Mouse (Mus musculus) embryonic facial prominence, embryonic 11.5 days (tissue): ENCODE measurements around the gene Celf2. TPM values are rescaled to one million over a fixed set of nuclear protein-coding genes. Genes with fewer than 3 reads are reported as not detected.
A peak's percentile ranks its signal among the peaks of the same experiment; 100 is the strongest.

ENCODE experiments used
- ATAC-seq: fragments of 200-750 bp; cut with Nextera tagmentation; replicated peaks from 2 replicates; pipeline ENCODE4 v1.8.0; 2017; ENCODE audit warnings: low read depth; ENCODE audit not compliant: insufficient number of reproducible peaks, low FRiP score, low TSS enrichment
- DNase-seq: peaks from one replicate; pipeline ENCODE4 v3.0.0-alpha.2; 2015; ENCODE audit warnings: low spot score
- H3K27ac ChIP-seq: fragments of 300-500 bp; sonication (generic); replicated peaks from 2 replicates; pipeline ENCODE4 v1.5.1; 2014; ENCODE audit warnings: mild to moderate bottlenecking, low read depth, low read length, control low read depth
- H3K27me3 ChIP-seq: fragments of 300-500 bp; sonication (generic); 2 replicates; pipeline ENCODE4 v1.6.1; 2014; ENCODE audit warnings: mild to moderate bottlenecking, low read length, moderate library complexity, mixed read lengths; ENCODE audit not compliant: control insufficient read depth, insufficient read depth
- H3K36me3 ChIP-seq: fragments of 300-500 bp; sonication (generic); replicated peaks from 2 replicates; pipeline ENCODE4 v1.6.1; 2014; ENCODE audit warnings: low read depth, mild to moderate bottlenecking, low read length, moderate library complexity, mixed read lengths; ENCODE audit not compliant: control insufficient read depth, insufficient read depth
- H3K4me1 ChIP-seq: fragments of 300-500 bp; sonication (generic); 2 replicates; pipeline ENCODE4 v1.6.1; 2014; ENCODE audit warnings: low read length, mixed read lengths; ENCODE audit not compliant: control insufficient read depth, insufficient read depth
- H3K4me2 ChIP-seq: fragments of 300-500 bp; sonication (generic); 2 replicates; pipeline ENCODE4 v1.6.1; 2014; ENCODE audit warnings: low read depth, mild to moderate bottlenecking, control low read depth, low read length, moderate library complexity
- H3K4me3 ChIP-seq: fragments of 300-500 bp; sonication (generic); 2 replicates; pipeline ENCODE4 v1.5.1; 2014; ENCODE audit warnings: low read depth, low read length, control low read depth
- H3K9ac ChIP-seq: fragments of 300-500 bp; sonication (generic); replicated peaks from 2 replicates; pipeline ENCODE4 v1.6.1; 2014; ENCODE audit warnings: mild to moderate bottlenecking, control low read depth, low read length
- H3K9me3 ChIP-seq: fragments of 300-500 bp; sonication (generic); replicated peaks from 2 replicates; pipeline ENCODE4 v1.6.1; 2016; ENCODE audit warnings: mild to moderate bottlenecking, low read length, inconsistent platforms, mixed read lengths; ENCODE audit not compliant: control insufficient read depth
- WGBS: fragments of 180-500 bp; shearing (Covaris S2); extraction: QIAGEN DNeasy Blood & Tissue Kit; methylation state at CpG from one replicate; pipeline ENCODE4 v1.1.7; 2014; 5-methylcytosine and 5-hydroxymethylcytosine counted together
- polyA plus RNA-seq: library from polyadenylated mRNA; unstranded; fragments of >200 nt; fragmentation: Nextera tagmentation; extraction: Ambion mirVana; gene quantifications from 2 replicates; pipeline ENCODE4 v1.2.1, GENCODE M21; 2014

Celf2 gene
- polyA plus RNA-seq, 1 experiment from 2014 or later = 43.2 TPM

GRCm38 (mm10) chr2:6523261-6523923 is 986.0 kb downstream of the Celf2 start:
- no peak for ATAC-seq
- Histone ChIP-seq H3K4me1 (no peaks in the 10 kb centered on the region), H3K27ac (no peak overlapping the region), H3K9ac (no peak overlapping the region), H3K4me2 (no peak overlapping the region), H3K27me3 (no peaks in the 10 kb centered on the region), H3K4me3 (no peak overlapping the region), H3K36me3 (no peaks in the 10 kb centered on the region), H3K9me3 (no peaks in the 10 kb centered on the region)
- WGBS = 76% methylated on average over 16 of the region's 16 CpGs
- DNase-seq = no peak

- 84% methylated on average over 4 of the region's 4 CpGs for WGBS
- Histone ChIP-seq H3K36me3 (no peaks in the 10 kb centered on the region), H3K4me1 (no peaks in the 10 kb centered on the region), H3K4me3 (no peak overlapping the region), H3K9ac (no peak overlapping the region), H3K27ac (no peak overlapping the region), H3K4me2 (no peak overlapping the region), H3K9me3 (no peaks in the 10 kb centered on the region), H3K27me3 (no peaks in the 10 kb centered on the region)
- ATAC-seq = no peak
- DNase-seq = no peak
Measured at GRCm38 (mm10) chr2:6522411-6522810, 987.0 kb downstream of the Celf2 start.

DNA sequence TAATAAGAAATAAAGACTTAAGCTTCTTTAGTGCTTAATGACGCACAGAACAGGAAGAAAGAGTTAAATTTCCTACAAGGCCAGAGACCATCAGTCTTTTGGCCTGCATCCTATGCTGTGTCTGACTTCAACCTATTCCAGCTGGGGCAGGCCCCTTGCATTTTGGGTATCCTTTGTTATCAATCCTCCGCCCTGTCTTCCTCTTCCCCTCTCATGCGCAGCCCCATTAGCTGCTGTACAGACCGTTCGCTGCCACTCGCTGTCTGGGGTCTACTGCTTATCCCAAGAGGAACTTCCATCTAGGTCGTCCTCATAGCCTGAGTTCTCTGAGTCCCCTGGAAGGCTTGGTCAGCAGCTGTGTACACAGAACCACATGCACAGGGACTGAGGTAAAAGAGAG is 996.2 kb downstream of the Celf2 start:
- no peak overlapping the region for H3K27ac ChIP-seq
- ATAC-seq (no peak), DNase-seq (no peak)
- H3K4me1 ChIP-seq = no peaks in the 10 kb centered on the region
- H3K9ac ChIP-seq = no peak overlapping the region
- H3K27me3 ChIP-seq = no peaks in the 10 kb centered on the region
- no peaks in the 10 kb centered on the region for H3K36me3 ChIP-seq
- no peaks in the 10 kb centered on the region for H3K9me3 ChIP-seq
- WGBS = 77% methylated on average over 7 of the region's 7 CpGs
- H3K4me2 ChIP-seq = no peak overlapping the region
- no peak overlapping the region for H3K4me3 ChIP-seq

DNA sequence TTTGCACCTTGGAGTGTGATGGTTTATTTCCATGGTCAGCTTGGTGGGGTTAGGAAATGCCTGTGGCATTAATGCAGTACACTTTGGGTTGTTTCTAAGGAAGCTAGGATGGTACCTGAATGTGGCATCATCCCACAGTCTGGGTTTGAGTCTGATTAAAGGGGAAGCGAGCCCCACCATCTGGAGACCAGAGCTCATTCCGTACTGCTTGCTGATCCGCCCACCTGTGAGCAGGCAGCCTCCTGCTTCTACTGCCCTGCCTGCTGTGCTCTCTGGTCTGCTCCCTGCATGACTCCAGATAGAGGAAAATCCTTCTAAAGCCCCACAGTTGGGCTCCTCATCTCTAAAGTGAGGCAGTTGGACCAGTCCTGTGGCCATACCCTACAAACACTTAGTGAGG is 1002.3 kb downstream of the Celf2 start:
- H3K27me3 ChIP-seq = no peaks in the 10 kb centered on the region
- 0 out of 2 replicates have a peak, but pooled peaks have one; percentile 8 for ATAC-seq
- no peak for DNase-seq
- H3K27ac ChIP-seq = no peak overlapping the region
- no peak overlapping the region for H3K4me3 ChIP-seq
- H3K9ac ChIP-seq = no peak overlapping the region
- WGBS = 47% methylated on average over 3 of the region's 3 CpGs
- no peaks in the 10 kb centered on the region for H3K9me3 ChIP-seq
- H3K4me2 ChIP-seq = no peak overlapping the region
- no peaks in the 10 kb centered on the region for H3K4me1 ChIP-seq
- H3K36me3 ChIP-seq = no peaks in the 10 kb centered on the region

DNA sequence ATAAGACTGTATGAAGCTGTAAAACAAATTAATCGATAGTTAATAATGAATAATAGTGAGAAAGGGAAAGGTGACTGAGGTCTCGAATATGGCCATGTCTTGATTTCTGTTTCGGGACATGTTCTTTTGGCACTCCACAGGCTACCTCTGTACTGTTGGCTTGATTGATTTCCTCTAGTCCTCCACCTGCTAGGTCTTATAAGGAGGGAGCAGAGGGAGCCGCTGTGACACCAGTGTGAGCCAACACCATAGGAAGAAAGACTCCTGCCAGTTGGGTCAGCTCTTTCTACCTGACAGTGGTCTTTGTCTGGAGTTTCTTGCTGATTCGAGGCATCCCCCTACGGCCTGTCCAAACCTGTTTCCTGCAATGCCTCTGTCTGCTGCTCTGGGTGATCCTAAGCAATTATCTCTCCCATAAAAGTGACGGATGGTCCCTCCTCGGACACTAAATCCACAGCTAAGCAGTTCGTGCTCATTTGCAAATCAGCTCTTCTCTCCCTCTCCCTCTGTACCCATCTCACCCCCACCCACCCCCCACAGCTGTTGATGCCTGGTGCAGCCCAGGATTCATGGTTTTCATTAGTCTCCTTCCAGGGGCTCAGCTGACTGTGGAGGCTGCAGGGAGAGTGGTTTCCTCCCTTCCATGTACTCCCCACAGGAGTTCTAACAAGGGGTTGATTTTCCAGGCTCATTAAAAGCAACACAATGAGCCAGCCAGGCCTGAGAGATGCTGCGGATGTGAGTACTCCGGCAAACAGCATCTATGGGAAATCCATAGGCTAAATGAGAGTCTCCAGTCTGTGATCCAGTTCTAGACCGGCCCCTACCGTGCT is 1003.2 kb downstream of the Celf2 start:
- Histone ChIP-seq H3K36me3 (no peaks in the 10 kb centered on the region), H3K9me3 (no peaks in the 10 kb centered on the region), H3K4me2 (no peak overlapping the region), H3K9ac (no peak overlapping the region), H3K27ac (no peak overlapping the region), H3K4me3 (no peak overlapping the region), H3K27me3 (no peaks in the 10 kb centered on the region), H3K4me1 (no peaks in the 10 kb centered on the region)
- 52% methylated on average over 13 of the region's 13 CpGs for WGBS
- ATAC-seq (peak; percentile 57), DNase-seq (peak; percentile 47)

DNA sequence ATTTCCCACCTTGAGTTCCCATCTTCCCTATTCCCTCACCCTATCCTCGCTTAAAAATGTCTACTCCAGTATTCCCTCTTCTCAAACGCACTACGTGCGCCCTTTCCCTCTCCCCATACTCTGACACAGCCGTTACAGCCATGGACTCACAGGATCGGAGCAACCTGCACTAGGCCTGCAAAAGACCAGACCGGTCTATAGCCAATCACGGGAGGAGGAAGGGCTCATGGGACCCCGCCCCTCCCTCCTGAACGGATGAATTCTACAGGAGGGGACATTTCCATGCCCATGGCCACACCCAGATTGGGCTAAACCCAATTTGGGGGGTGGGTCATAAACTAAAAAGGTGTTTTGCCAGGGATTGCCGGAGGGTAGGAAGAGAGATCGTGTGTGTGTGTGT is 1003.8 kb downstream of the Celf2 start:
- Histone ChIP-seq H3K4me2 (no peak overlapping the region), H3K36me3 (no peaks in the 10 kb centered on the region), H3K9ac (no peak overlapping the region), H3K27me3 (no peaks in the 10 kb centered on the region), H3K4me3 (no peak overlapping the region), H3K4me1 (no peaks in the 10 kb centered on the region), H3K27ac (no peak overlapping the region), H3K9me3 (no peaks in the 10 kb centered on the region)
- WGBS = 80% methylated on average over 12 of the region's 12 CpGs
- ATAC-seq = no peak
- DNase-seq = no peak

DNA sequence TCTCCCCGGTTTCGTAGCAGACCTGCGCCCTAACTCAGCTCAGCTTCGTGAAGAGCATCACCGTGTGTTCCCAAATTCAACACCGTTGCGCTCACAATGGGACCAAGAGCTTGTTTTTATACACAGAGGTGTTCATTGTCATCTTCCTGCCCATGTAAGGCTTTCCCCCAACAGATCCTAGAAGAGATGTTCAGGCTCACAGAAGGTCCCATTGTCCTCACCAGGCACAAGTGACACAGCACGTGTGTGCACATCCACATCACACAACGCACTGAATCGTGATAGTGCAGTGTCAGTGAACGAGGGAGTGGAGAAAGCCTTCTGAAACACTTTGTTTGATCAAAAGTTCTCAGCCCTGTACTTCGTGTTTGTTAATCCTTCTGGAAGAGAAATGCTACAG is 1011.3 kb downstream of the Celf2 start:
- Histone ChIP-seq H3K36me3 (no peaks in the 10 kb centered on the region), H3K4me1 (no peaks in the 10 kb centered on the region), H3K4me2 (no peak overlapping the region), H3K27me3 (no peaks in the 10 kb centered on the region), H3K9ac (no peak overlapping the region), H3K4me3 (no peak overlapping the region), H3K27ac (no peak overlapping the region), H3K9me3 (no peaks in the 10 kb centered on the region)
- DNase-seq (no peak), ATAC-seq (no peak)
- 77% methylated on average over 12 of the region's 12 CpGs for WGBS

- H3K4me1 ChIP-seq = no peaks in the 10 kb centered on the region
- no peaks in the 10 kb centered on the region for H3K27me3 ChIP-seq
- ATAC-seq (no peak), DNase-seq (no peak)
- H3K36me3 ChIP-seq = no peaks in the 10 kb centered on the region
- no peak overlapping the region for H3K4me3 ChIP-seq
- no peaks in the 10 kb centered on the region for H3K9me3 ChIP-seq
- 80% methylated on average over 5 of the region's 5 CpGs for WGBS
- H3K4me2 ChIP-seq = no peak overlapping the region
- no peak overlapping the region for H3K27ac ChIP-seq
- H3K9ac ChIP-seq = no peak overlapping the region
Measured at GRCm38 (mm10) chr2:6497636-6498035, 1011.7 kb downstream of the Celf2 start.
